Mouse (Mus musculus): ENCODE measurements around the gene C2cd4a. TPM values are rescaled to one million over a fixed set of nuclear protein-coding genes. Genes with fewer than 3 reads are reported as not detected.
A peak's percentile ranks its signal among the peaks of the same experiment; 100 is the strongest.

C2cd4a gene
- polyA plus RNA-seq, 1 experiment from 2014 or later: 0.09 TPM

GRCm38 (mm10) chr9:67834535-67834934, 2.4 kb upstream of the C2cd4a start:
- DNase-seq (ENCODE audit: low spot score): no peak

- DNase-seq (ENCODE audit: low spot score): no peak
Measured at GRCm38 (mm10) chr9:67831359-67832045, 628 bp downstream of the C2cd4a start.

GRCm38 (mm10) chr9:67830411-67831358, 1.4 kb downstream of the C2cd4a start:
- DNase-seq (ENCODE audit: low spot score): peak; percentile 23

- peak; percentile 67 for DNase-seq (ENCODE audit: low spot score)
Measured at GRCm38 (mm10) chr9:67828182-67828581, 3.9 kb downstream of the C2cd4a start.

- DNase-seq (ENCODE audit: low spot score): no peak
Measured at GRCm38 (mm10) chr9:67825527-67825926, 6.6 kb downstream of the C2cd4a start.

- DNase-seq (ENCODE audit: low spot score): no peak
Measured at GRCm38 (mm10) chr9:67823131-67823530, 9.0 kb downstream of the C2cd4a start.

GRCm38 (mm10) chr9:67818668-67818950, 13.5 kb downstream of the C2cd4a start:
- no peak for DNase-seq (ENCODE audit: low spot score)

GRCm38 (mm10) chr9:67817898-67818667, 14.0 kb downstream of the C2cd4a start:
- no peak for DNase-seq (ENCODE audit: low spot score)

- no peak for DNase-seq (ENCODE audit: low spot score)
Measured at GRCm38 (mm10) chr9:67816172-67816928, 15.8 kb downstream of the C2cd4a start.

GRCm38 (mm10) chr9:67813665-67814337, 18.3 kb downstream of the C2cd4a start:
- no peak for DNase-seq (ENCODE audit: low spot score)

- DNase-seq (ENCODE audit: low spot score): no peak
Measured at GRCm38 (mm10) chr9:67813171-67813570, 19.0 kb downstream of the C2cd4a start.

GRCm38 (mm10) chr9:67811116-67811515, 21.0 kb downstream of the C2cd4a start:
- no peak for DNase-seq (ENCODE audit: low spot score)

GRCm38 (mm10) chr9:67810527-67810926, 21.6 kb downstream of the C2cd4a start:
- DNase-seq (ENCODE audit: low spot score): no peak

GRCm38 (mm10) chr9:67807000-67807399, 25.1 kb downstream of the C2cd4a start:
- no peak for DNase-seq (ENCODE audit: low spot score)

GRCm38 (mm10) chr9:67802241-67802640, 29.9 kb downstream of the C2cd4a start:
- peak; percentile 58 for DNase-seq (ENCODE audit: low spot score)

- peak; percentile 43 for DNase-seq (ENCODE audit: low spot score)
Measured at GRCm38 (mm10) chr9:67799078-67799819, 32.9 kb downstream of the C2cd4a start.

- DNase-seq (ENCODE audit: low spot score): no peak
Measured at GRCm38 (mm10) chr9:67795205-67795675, 36.9 kb downstream of the C2cd4a start.

GRCm38 (mm10) chr9:67794668-67795067, 37.5 kb downstream of the C2cd4a start:
- no peak for DNase-seq (ENCODE audit: low spot score)

- no peak for DNase-seq (ENCODE audit: low spot score)
Measured at GRCm38 (mm10) chr9:67794216-67794615, 37.9 kb downstream of the C2cd4a start.

- no peak for DNase-seq (ENCODE audit: low spot score)
Measured at GRCm38 (mm10) chr9:67793501-67793900, 38.6 kb downstream of the C2cd4a start.
